Mouse (Mus musculus) liver, embryonic 16.5 days (tissue): Measurements from ENCODE around the gene Slc16a7. TPM values are rescaled to one million over a fixed set of nuclear protein-coding genes. Genes with fewer than 3 reads are reported as not detected.

Experiments used
- ATAC-seq: fragments of 200-750 bp; cut with Nextera tagmentation; 2 replicates; pipeline ENCODE4 v1.8.0; 2017; ENCODE audit warnings: low read depth, mild to moderate bottlenecking, moderate number of reproducible peaks, moderate library complexity
- H3K27ac ChIP-seq: fragments of 300-500 bp; sonication (generic); 2 replicates; pipeline ENCODE4 v1.5.1; 2014; ENCODE audit warnings: mild to moderate bottlenecking, low read length
- H3K27me3 ChIP-seq: fragments of 300-500 bp; sonication (generic); 2 replicates; pipeline ENCODE4 v1.6.1; 2014; ENCODE audit warnings: low read depth, low read length, mixed read lengths; ENCODE audit not compliant: control insufficient read depth, insufficient read depth
- H3K36me3 ChIP-seq: fragments of 300-500 bp; sonication (generic); 2 replicates; pipeline ENCODE4 v1.6.1; 2014; ENCODE audit warnings: mild to moderate bottlenecking; ENCODE audit not compliant: control insufficient read depth, insufficient read depth
- H3K4me1 ChIP-seq: fragments of 300-500 bp; sonication (generic); 2 replicates; pipeline ENCODE4 v1.6.1; 2014; ENCODE audit warnings: low read depth, low read length, mixed read lengths; ENCODE audit not compliant: control insufficient read depth
- H3K4me2 ChIP-seq: fragments of 300-500 bp; sonication (generic); 2 replicates; pipeline ENCODE4 v1.6.1; 2014; ENCODE audit warnings: low read depth, low read length, mixed read lengths
- H3K4me3 ChIP-seq: fragments of 300-500 bp; sonication (generic); 2 replicates; pipeline ENCODE4 v1.5.1; 2014; ENCODE audit warnings: low read depth, mild to moderate bottlenecking, low read length
- H3K9ac ChIP-seq: fragments of 300-500 bp; sonication (generic); 2 replicates; pipeline ENCODE4 v1.6.1; 2014; ENCODE audit warnings: low read depth, low read length
- H3K9me3 ChIP-seq: fragments of 300-500 bp; sonication (generic); replicated peaks from 2 replicates; pipeline ENCODE4 v1.6.1; 2016; ENCODE audit warnings: low read length; ENCODE audit not compliant: control insufficient read depth
- WGBS: fragments of 180-500 bp; shearing (Covaris S2); extraction: QIAGEN DNeasy Blood & Tissue Kit; methylation state at CpG from one replicate; pipeline ENCODE4 v1.1.7; 2014; ENCODE audit not compliant: insufficient replicate concordance; 5-methylcytosine and 5-hydroxymethylcytosine counted together
- polyA plus RNA-seq: library from polyadenylated mRNA; unstranded; fragments of >200 nt; fragmentation: Nextera tagmentation; extraction: Ambion mirVana; gene quantifications from 2 replicates; pipeline ENCODE4 v1.2.1, GENCODE M21; 2015

Slc16a7 gene
- polyA plus RNA-seq, 1 experiment from 2014 or later = 13.4 TPM

DNA sequence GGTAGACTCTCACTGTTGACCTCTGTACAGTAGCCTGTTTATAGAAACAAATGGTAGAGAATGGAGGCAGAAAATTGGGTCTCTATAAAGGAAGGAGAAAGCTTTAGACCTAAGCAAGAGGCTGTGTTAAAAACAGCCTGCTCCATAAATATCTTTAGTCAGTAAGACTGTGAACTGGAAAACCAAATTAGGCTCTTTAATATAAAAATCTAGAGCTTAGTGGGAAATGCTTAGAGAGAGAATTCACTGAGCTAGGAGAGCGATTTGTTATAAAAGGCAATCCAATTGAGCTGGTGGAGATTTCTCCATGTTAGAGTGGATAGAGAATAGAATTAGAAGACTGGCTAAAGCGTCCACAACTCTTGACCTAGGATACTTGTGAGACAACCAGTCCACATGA is 211.5 kb downstream of the Slc16a7 start:
- Histone ChIP-seq H3K4me1 (no peaks in the 10 kb centered on the region), H3K9me3 (no peaks in the 10 kb centered on the region), H3K4me3 (no peak overlapping the region), H3K27me3 (no peaks in the 10 kb centered on the region), H3K9ac (no peak overlapping the region), H3K36me3 (no peaks in the 10 kb centered on the region), H3K4me2 (no peak overlapping the region), H3K27ac (no peak overlapping the region)
- WGBS = 54% methylated on average over 2 of the region's 2 CpGs
- no peak for ATAC-seq

- Histone ChIP-seq H3K9ac (no peak overlapping the region), H3K27me3 (no peaks in the 10 kb centered on the region), H3K4me2 (no peak overlapping the region), H3K36me3 (no peaks in the 10 kb centered on the region), H3K27ac (no peak overlapping the region), H3K9me3 (no peaks in the 10 kb centered on the region), H3K4me1 (no peaks in the 10 kb centered on the region), H3K4me3 (no peak overlapping the region)
- ATAC-seq = no peak
- WGBS = 64% methylated on average over 5 of the region's 5 CpGs
These were observed 214.1 kb downstream of the Slc16a7 start for GRCm38 (mm10) chr10:125175013-125175650.

- no peak overlapping the region for H3K4me3 ChIP-seq
- H3K4me2 ChIP-seq = no peak overlapping the region
- WGBS = 68% methylated on average over 10 of the region's 10 CpGs
- no peaks in the 10 kb centered on the region for H3K27me3 ChIP-seq
- no peak for ATAC-seq
- H3K9me3 ChIP-seq = no peaks in the 10 kb centered on the region
- H3K4me1 ChIP-seq = no peaks in the 10 kb centered on the region
- no peak overlapping the region for H3K27ac ChIP-seq
- no peak overlapping the region for H3K9ac ChIP-seq
- no peaks in the 10 kb centered on the region for H3K36me3 ChIP-seq
These were observed 217.6 kb downstream of the Slc16a7 start for GRCm38 (mm10) chr10:125171625-125172024.

DNA sequence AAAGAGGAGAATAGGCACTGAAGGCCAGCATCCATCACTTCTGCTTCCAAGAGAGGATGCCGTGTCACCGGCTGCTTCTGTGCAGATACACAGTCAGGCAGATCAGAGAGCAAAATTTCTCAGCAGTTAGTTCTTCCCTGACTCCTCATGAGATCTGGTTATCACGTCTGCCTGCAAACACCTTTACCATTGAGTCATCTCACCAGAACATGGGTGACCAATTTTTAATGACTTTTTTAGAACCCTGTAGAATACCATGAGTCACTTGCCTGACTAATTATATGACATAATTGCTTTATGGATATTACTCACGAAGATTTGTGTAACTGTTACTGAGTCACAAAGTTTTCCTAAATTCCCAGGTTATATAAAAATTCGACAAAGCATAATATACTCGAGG is 218.1 kb downstream of the Slc16a7 start:
- no peak for ATAC-seq
- WGBS = 64% methylated on average over 6 of the region's 6 CpGs
- no peak overlapping the region for H3K9ac ChIP-seq

More for the DNA sequence above, 218.1 kb downstream of the Slc16a7 start:
- H3K36me3 ChIP-seq = no peaks in the 10 kb centered on the region
- H3K4me1 ChIP-seq = no peaks in the 10 kb centered on the region
- no peaks in the 10 kb centered on the region for H3K9me3 ChIP-seq
- H3K4me3 ChIP-seq = no peak overlapping the region
- no peak overlapping the region for H3K4me2 ChIP-seq
- H3K27ac ChIP-seq = no peak overlapping the region
- no peaks in the 10 kb centered on the region for H3K27me3 ChIP-seq
